Mouse (Mus musculus) stomach, postnatal 0 days (tissue): Measurements from ENCODE around the gene Tenm3. TPM values are rescaled to one million over a fixed set of nuclear protein-coding genes. Genes with fewer than 3 reads are reported as not detected.

Experiments used
- ATAC-seq: fragments of 200-750 bp; cut with Nextera tagmentation; 2 replicates; pipeline ENCODE4 v1.8.0; 2017; ENCODE audit not compliant: low FRiP score, low TSS enrichment
- DNase-seq: peaks from one replicate; pipeline ENCODE4 v3.0.0-alpha.2; 2016; ENCODE audit warnings: low spot score
- H3K27ac ChIP-seq: fragments of 300-500 bp; sonication (generic); replicated peaks from 2 replicates; pipeline ENCODE4 v1.5.1; 2014; ENCODE audit warnings: mild to moderate bottlenecking, control low read depth
- H3K27me3 ChIP-seq: fragments of 300-500 bp; sonication (generic); 2 replicates; pipeline ENCODE4 v1.6.1; 2014; ENCODE audit warnings: low read length; ENCODE audit not compliant: control insufficient read depth, insufficient read depth
- H3K36me3 ChIP-seq: fragments of 300-500 bp; sonication (generic); 2 replicates; pipeline ENCODE4 v1.6.1; 2014; ENCODE audit warnings: low read length, mixed read lengths; ENCODE audit not compliant: control insufficient read depth, insufficient read depth
- H3K4me1 ChIP-seq: fragments of 300-500 bp; sonication (generic); replicated peaks from 2 replicates; pipeline ENCODE4 v1.6.1; 2014; ENCODE audit warnings: antibody characterized with exemption; ENCODE audit not compliant: control insufficient read depth, insufficient read depth
- H3K4me2 ChIP-seq: fragments of 300-500 bp; sonication (generic); replicated peaks from 2 replicates; pipeline ENCODE4 v1.6.1; 2014; ENCODE audit warnings: low read depth, mild to moderate bottlenecking, control low read depth, moderate library complexity
- H3K4me3 ChIP-seq: fragments of 300-500 bp; sonication (generic); 2 replicates; pipeline ENCODE4 v1.5.1; 2014; ENCODE audit warnings: low read depth, low read length, control low read depth
- H3K9ac ChIP-seq: fragments of 300-500 bp; sonication (generic); 2 replicates; pipeline ENCODE4 v1.6.1; 2014; ENCODE audit warnings: mild to moderate bottlenecking, low read length, control low read depth, mixed read lengths
- H3K9me3 ChIP-seq: fragments of 300-500 bp; sonication (generic); 2 replicates; pipeline ENCODE4 v1.6.1; 2016; ENCODE audit warnings: low read length; ENCODE audit not compliant: control insufficient read depth
- CTCF ChIP-seq: IDR thresholded peaks from 2 replicates; pipeline ENCODE4 v1.5.1; 2016; ENCODE audit warnings: antibody characterized with exemption, low read depth, mild to moderate bottlenecking, moderate library complexity
- EP300 ChIP-seq: optimal IDR thresholded peaks from 2 replicates; pipeline ENCODE3; 2016; ENCODE audit warnings: antibody characterized with exemption
- WGBS: fragments of 180-500 bp; shearing (Covaris S2); extraction: QIAGEN DNeasy Blood & Tissue Kit; methylation state at CpG from one replicate; pipeline ENCODE4 v1.1.7; 2014; 5-methylcytosine and 5-hydroxymethylcytosine counted together
- polyA plus RNA-seq: library from polyadenylated mRNA; unstranded; fragments of >200 nt; fragmentation: Nextera tagmentation; extraction: Ambion mirVana; gene quantifications from 2 replicates; pipeline ENCODE4 v1.2.1, GENCODE M21; 2015

Gene Tenm3
- polyA plus RNA-seq, 1 experiment from 2014 or later: 4.5 TPM

DNA sequence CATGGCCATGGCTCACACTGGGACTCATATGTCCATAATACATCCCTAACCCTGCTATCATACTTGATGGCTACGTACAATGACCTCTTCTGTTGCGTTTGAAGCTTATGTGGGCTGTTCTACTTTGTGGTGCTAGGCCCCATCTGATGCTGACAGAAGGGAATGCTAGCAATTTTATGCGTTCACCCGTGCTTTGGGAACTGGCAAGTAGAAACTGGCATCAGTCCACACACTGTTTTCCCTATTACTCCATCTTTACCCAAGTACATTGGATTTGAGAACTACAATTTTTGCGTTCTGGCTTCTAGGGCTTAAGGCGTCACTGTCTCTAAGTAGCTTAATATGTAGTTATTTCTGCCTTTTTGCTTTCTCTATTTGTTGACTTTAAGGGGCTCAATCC lies 490.3 kb downstream of the Tenm3 start:
- 93% methylated on average over 6 of the region's 6 CpGs for WGBS
- no peaks in the 10 kb centered on the region for H3K9me3 ChIP-seq
- H3K9ac ChIP-seq: no peak overlapping the region
- TF ChIP-seq CTCF: no peak
- TF ChIP-seq EP300: no peak
- DNase-seq: no peak
- no peaks in the 10 kb centered on the region for H3K27me3 ChIP-seq
- ATAC-seq: no peak
- no peak overlapping the region for H3K4me3 ChIP-seq
- no peaks in the 10 kb centered on the region for H3K36me3 ChIP-seq
- H3K27ac ChIP-seq: no peak overlapping the region
- H3K4me1 ChIP-seq: no peaks in the 10 kb centered on the region
- H3K4me2 ChIP-seq: no peak overlapping the region

DNA sequence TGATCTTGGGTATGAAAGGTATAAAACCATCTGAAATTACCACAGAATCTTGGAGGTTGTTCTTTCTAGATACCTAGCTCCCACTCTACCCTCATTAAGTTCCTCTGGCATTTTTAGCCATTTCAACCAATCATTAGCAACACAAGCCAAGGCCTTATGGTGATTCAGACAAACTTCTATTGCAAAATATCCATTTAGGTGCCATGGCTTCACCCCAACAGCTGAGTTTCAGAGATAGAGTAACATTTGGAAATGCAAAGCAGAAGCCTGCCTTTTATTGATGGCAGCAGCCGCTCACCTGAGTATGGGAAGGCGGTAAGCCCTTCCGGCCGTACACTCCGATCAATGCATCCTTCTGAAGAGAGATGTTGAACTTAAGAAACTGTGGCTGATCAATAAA lies 494.9 kb downstream of the Tenm3 start:
- WGBS: 98% methylated on average over 5 of the region's 5 CpGs
- H3K9me3 ChIP-seq: no peaks in the 10 kb centered on the region
- no peaks in the 10 kb centered on the region for H3K27me3 ChIP-seq
- no peak overlapping the region for H3K4me3 ChIP-seq
- no peaks in the 10 kb centered on the region for H3K4me1 ChIP-seq
- ATAC-seq (no peak), DNase-seq (no peak)
- H3K4me2 ChIP-seq: no peak overlapping the region
- no peak overlapping the region for H3K27ac ChIP-seq
- TF ChIP-seq CTCF: no peak
- H3K9ac ChIP-seq: no peak overlapping the region
- H3K36me3 ChIP-seq: no peaks in the 10 kb centered on the region

GRCm38 (mm10) chr8:48348386-48348785 lies 495.4 kb downstream of the Tenm3 start:
- no peak for ATAC-seq
- H3K9me3 ChIP-seq: no peaks in the 10 kb centered on the region

GRCm38 (mm10) chr8:48343067-48343420 lies 500.7 kb downstream of the Tenm3 start:
- no peak overlapping the region for H3K4me3 ChIP-seq
- H3K27ac ChIP-seq: no peak overlapping the region
- no peaks in the 10 kb centered on the region for H3K4me1 ChIP-seq
- H3K4me2 ChIP-seq: no peak overlapping the region
- ATAC-seq (no peak), DNase-seq (no peak)
- WGBS: 92% methylated on average over 18 of the region's 18 CpGs
- no peak overlapping the region for H3K9ac ChIP-seq
- H3K9me3 ChIP-seq: no peaks in the 10 kb centered on the region
- no peaks in the 10 kb centered on the region for H3K27me3 ChIP-seq
- TF ChIP-seq CTCF: no peak
- no peak for TF ChIP-seq EP300
- H3K36me3 ChIP-seq: no peaks in the 10 kb centered on the region

More at GRCm38 (mm10) chr8:48348386-48348785, 495.4 kb downstream of the Tenm3 start:
- no peaks in the 10 kb centered on the region for H3K27me3 ChIP-seq
- no peak for DNase-seq
- no peak overlapping the region for H3K4me2 ChIP-seq
- 97% methylated on average over 4 of the region's 4 CpGs for WGBS
- H3K27ac ChIP-seq: no peak overlapping the region
- H3K4me3 ChIP-seq: no peak overlapping the region
- H3K9ac ChIP-seq: no peak overlapping the region
- no peaks in the 10 kb centered on the region for H3K36me3 ChIP-seq
- TF ChIP-seq CTCF (no peak), EP300 (no peak)
- H3K4me1 ChIP-seq: no peaks in the 10 kb centered on the region

DNA sequence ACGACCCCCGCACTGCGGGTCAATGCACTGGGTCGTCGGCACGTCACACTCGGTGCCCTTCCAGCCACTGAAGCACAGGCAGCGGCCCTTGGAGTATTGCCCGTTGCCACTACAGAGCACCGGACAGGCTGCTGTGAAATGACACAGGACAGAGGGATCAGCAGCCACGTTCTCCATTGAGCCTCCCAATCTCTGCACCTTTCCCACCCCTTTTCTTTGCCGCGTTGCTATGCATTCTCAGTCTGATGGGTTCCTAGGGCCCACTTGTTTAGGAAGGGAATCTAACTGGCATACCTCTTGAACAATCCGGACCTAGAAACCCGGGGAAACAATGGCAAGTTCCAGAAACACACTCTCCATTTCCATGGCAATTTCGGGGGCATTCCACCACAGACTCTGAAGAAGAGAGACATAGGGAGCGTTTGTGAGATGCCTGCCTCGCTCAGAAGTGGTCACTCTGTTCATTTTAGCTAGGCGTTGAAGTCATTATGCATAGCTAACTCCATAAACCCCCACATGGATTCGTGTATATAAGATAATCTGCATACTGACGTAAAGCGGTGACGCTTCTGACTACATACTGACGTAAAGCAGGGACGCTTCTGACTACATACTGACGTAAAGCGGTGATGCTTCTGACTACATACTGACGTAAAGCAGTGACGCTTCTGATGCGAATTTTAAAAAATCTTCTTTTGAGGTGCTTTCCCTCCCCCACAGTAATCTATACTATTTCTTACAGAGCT lies 501.3 kb downstream of the Tenm3 start:
- TF ChIP-seq CTCF (no peak), EP300 (no peak)
- H3K27me3 ChIP-seq: no peaks in the 10 kb centered on the region
- WGBS: 76% methylated on average over 30 of the region's 30 CpGs
- H3K9ac ChIP-seq: no peak overlapping the region
- H3K4me3 ChIP-seq: no peak overlapping the region
- H3K9me3 ChIP-seq: no peaks in the 10 kb centered on the region
- no peaks in the 10 kb centered on the region for H3K4me1 ChIP-seq
- no peaks in the 10 kb centered on the region for H3K36me3 ChIP-seq
- H3K4me2 ChIP-seq: no peak overlapping the region
- no peak overlapping the region for H3K27ac ChIP-seq
- ATAC-seq (no peak), DNase-seq (no peak)

- Histone ChIP-seq H3K9ac (no peak overlapping the region), H3K4me3 (no peak overlapping the region), H3K27ac (no peak overlapping the region), H3K27me3 (no peaks in the 10 kb centered on the region), H3K4me2 (no peak overlapping the region), H3K9me3 (no peaks in the 10 kb centered on the region), H3K36me3 (no peaks in the 10 kb centered on the region), H3K4me1 (no peaks in the 10 kb centered on the region)
- TF ChIP-seq EP300 (no peak), CTCF (no peak)
- DNase-seq: no peak
- no peak for ATAC-seq
- WGBS: 61% methylated on average over 4 of the region's 4 CpGs
Measured at GRCm38 (mm10) chr8:48341692-48342091, 502.1 kb downstream of the Tenm3 start.
